Mouse (Mus musculus): Measurements from ENCODE around the gene Urb2. TPM values are rescaled to one million over a fixed set of nuclear protein-coding genes. Genes with fewer than 3 reads are reported as not detected.
A peak's percentile ranks its signal among the peaks of the same experiment; 100 is the strongest.

Urb2 gene
- polyA plus RNA-seq, 2 experiments = 6.7 to 11.9 TPM

GRCm38 (mm10) chr8:124067059-124067750, 45.9 kb downstream of the Urb2 start:
- peak; percentile 16 for DNase-seq (ENCODE audit: low spot score)
- TF ChIP-seq POLR2A (IDR thresholded peaks at IDR 0.05; ENCODE audit: borderline replicate concordance, extremely low read depth, insufficient read depth, insufficient read length) = no peak
- peak overlapping the region; percentile 65 for H3K27ac ChIP-seq (replicated peaks; ENCODE audit: low read depth, low read length)
- peaks cover 14% of the 10 kb centered on the region for H3K4me1 ChIP-seq (ENCODE audit: control insufficient read depth, insufficient read depth, low read length)
- H3K36me3 ChIP-seq (ENCODE audit: control insufficient read depth, insufficient read depth, low read length) = no peaks in the 10 kb centered on the region
- no peak overlapping the region for H3K4me3 ChIP-seq (replicated peaks; ENCODE audit: low read length)
- 60% methylated on average over 4 of the region's 4 CpGs for WGBS
- no peaks in the 10 kb centered on the region for H3K9me3 ChIP-seq (ENCODE audit: control insufficient read depth, low read length)
- no peak overlapping the region for H3K4me2 ChIP-seq (replicated peaks; ENCODE audit: low read depth, low read length, severe bottlenecking)
- no peak overlapping the region for H3K9ac ChIP-seq (ENCODE audit: low read depth, low read length, severe bottlenecking)
- ATAC-seq (ENCODE audit: low FRiP score, low read depth) = peak; percentile 39
- H3K27me3 ChIP-seq (ENCODE audit: control insufficient read depth, insufficient read depth, low read length) = no peaks in the 10 kb centered on the region

GRCm38 (mm10) chr8:124070363-124071324, 49.3 kb downstream of the Urb2 start:
- Histone ChIP-seq H3K9me3 (ENCODE audit: control insufficient read depth, low read length) (no peaks in the 10 kb centered on the region), H3K27ac (replicated peaks; ENCODE audit: low read depth, low read length) (no peak overlapping the region), H3K4me2 (replicated peaks; ENCODE audit: low read depth, low read length, severe bottlenecking) (no peak overlapping the region), H3K27me3 (ENCODE audit: control insufficient read depth, insufficient read depth, low read length) (no peaks in the 10 kb centered on the region), H3K4me1 (ENCODE audit: control insufficient read depth, insufficient read depth, low read length) (peaks cover 14% of the 10 kb centered on the region), H3K4me3 (replicated peaks; ENCODE audit: low read length) (no peak overlapping the region), H3K36me3 (ENCODE audit: control insufficient read depth, insufficient read depth, low read length) (no peaks in the 10 kb centered on the region), H3K9ac (ENCODE audit: low read depth, low read length, severe bottlenecking) (no peak overlapping the region)
- no peak for TF ChIP-seq POLR2A (IDR thresholded peaks at IDR 0.05; ENCODE audit: borderline replicate concordance, extremely low read depth, insufficient read depth, insufficient read length)
- WGBS = 18% methylated on average over 18 of the region's 18 CpGs
- ATAC-seq (ENCODE audit: low FRiP score, low read depth) (0 out of 2 replicates have a peak, but pooled peaks have one; percentile 46), DNase-seq (ENCODE audit: low spot score) (peak; percentile 60)

- Histone ChIP-seq H3K4me3 (replicated peaks; ENCODE audit: low read length) (no peak overlapping the region), H3K27ac (replicated peaks; ENCODE audit: low read depth, low read length) (0 out of 2 replicates have a peak overlapping the region, but pooled peaks have one; percentile 7), H3K9ac (ENCODE audit: low read depth, low read length, severe bottlenecking) (no peak overlapping the region), H3K4me2 (replicated peaks; ENCODE audit: low read depth, low read length, severe bottlenecking) (no peak overlapping the region), H3K27me3 (ENCODE audit: control insufficient read depth, insufficient read depth, low read length) (no peaks in the 10 kb centered on the region), H3K9me3 (ENCODE audit: control insufficient read depth, low read length) (no peaks in the 10 kb centered on the region), H3K36me3 (ENCODE audit: control insufficient read depth, insufficient read depth, low read length) (no peaks in the 10 kb centered on the region), H3K4me1 (ENCODE audit: control insufficient read depth, insufficient read depth, low read length) (peaks cover 12% of the 10 kb centered on the region)
- no peak for TF ChIP-seq POLR2A (IDR thresholded peaks at IDR 0.05; ENCODE audit: borderline replicate concordance, extremely low read depth, insufficient read depth, insufficient read length)
- WGBS = 39% methylated on average over 8 of the region's 8 CpGs
- DNase-seq (ENCODE audit: low spot score) = no peak
- no peak for ATAC-seq (ENCODE audit: low FRiP score, low read depth)
These were observed 54.7 kb downstream of the Urb2 start for GRCm38 (mm10) chr8:124075977-124076376.

GRCm38 (mm10) chr8:124076416-124076815, 55.1 kb downstream of the Urb2 start:
- no peaks in the 10 kb centered on the region for H3K27me3 ChIP-seq (ENCODE audit: control insufficient read depth, insufficient read depth, low read length)

GRCm38 (mm10) chr8:124077377-124077776, 56.1 kb downstream of the Urb2 start:
- DNase-seq (ENCODE audit: low spot score) = no peak
- no peaks in the 10 kb centered on the region for H3K36me3 ChIP-seq (ENCODE audit: control insufficient read depth, insufficient read depth, low read length)
- no peaks in the 10 kb centered on the region for H3K27me3 ChIP-seq (ENCODE audit: control insufficient read depth, insufficient read depth, low read length)
- TF ChIP-seq POLR2A (IDR thresholded peaks at IDR 0.05; ENCODE audit: borderline replicate concordance, extremely low read depth, insufficient read depth, insufficient read length) = no peak
- H3K9me3 ChIP-seq (ENCODE audit: control insufficient read depth, low read length) = no peaks in the 10 kb centered on the region
- H3K9ac ChIP-seq (ENCODE audit: low read depth, low read length, severe bottlenecking) = no peak overlapping the region
- no peak overlapping the region for H3K27ac ChIP-seq (replicated peaks; ENCODE audit: low read depth, low read length)
- peaks cover 8% of the 10 kb centered on the region; the same call in 1 of the 2 replicates for H3K4me1 ChIP-seq (ENCODE audit: control insufficient read depth, insufficient read depth, low read length)
- ATAC-seq (ENCODE audit: low FRiP score, low read depth) = no peak
- no peak overlapping the region for H3K4me3 ChIP-seq (replicated peaks; ENCODE audit: low read length)
- 74% methylated on average over 8 of the region's 8 CpGs for WGBS
- no peak overlapping the region for H3K4me2 ChIP-seq (replicated peaks; ENCODE audit: low read depth, low read length, severe bottlenecking)

More at GRCm38 (mm10) chr8:124076416-124076815, 55.1 kb downstream of the Urb2 start:
- no peaks in the 10 kb centered on the region for H3K9me3 ChIP-seq (ENCODE audit: control insufficient read depth, low read length)
- H3K27ac ChIP-seq (replicated peaks; ENCODE audit: low read depth, low read length) = 0 out of 2 replicates have a peak overlapping the region, but pooled peaks have one; percentile 7
- no peaks in the 10 kb centered on the region for H3K36me3 ChIP-seq (ENCODE audit: control insufficient read depth, insufficient read depth, low read length)
- DNase-seq (ENCODE audit: low spot score) = peak; percentile 36
- peaks cover 12% of the 10 kb centered on the region for H3K4me1 ChIP-seq (ENCODE audit: control insufficient read depth, insufficient read depth, low read length)
- H3K9ac ChIP-seq (ENCODE audit: low read depth, low read length, severe bottlenecking) = no peak overlapping the region
- no peak overlapping the region for H3K4me3 ChIP-seq (replicated peaks; ENCODE audit: low read length)
- no peak overlapping the region for H3K4me2 ChIP-seq (replicated peaks; ENCODE audit: low read depth, low read length, severe bottlenecking)
- 27% methylated on average over 3 of the region's 3 CpGs for WGBS
- ATAC-seq (ENCODE audit: low FRiP score, low read depth) = no peak
- no peak for TF ChIP-seq POLR2A (IDR thresholded peaks at IDR 0.05; ENCODE audit: borderline replicate concordance, extremely low read depth, insufficient read depth, insufficient read length)
